Mouse (Mus musculus): Measurements from ENCODE around the gene Calhm5.
A peak's percentile ranks its signal among the peaks of the same experiment; 100 is the strongest.

Gene Calhm5

GRCm38 (mm10) chr10:34096418-34096883 is at the start of gene Calhm5:
TSS of gene Calhm5 (minus strand) at chr10:34096519.
- peak; percentile 81 for DNase-seq

- DNase-seq, result no peak
Observed at GRCm38 (mm10) chr10:34141693-34142092, 45.4 kb upstream of the Calhm5 start.

GRCm38 (mm10) chr10:34139768-34140167 is 43.4 kb upstream of the Calhm5 start:
- no peak for DNase-seq

GRCm38 (mm10) chr10:34138027-34138426 is 41.7 kb upstream of the Calhm5 start:
- no peak for DNase-seq

- no peak for DNase-seq
Observed at GRCm38 (mm10) chr10:34136432-34136831, 40.1 kb upstream of the Calhm5 start.

- peak; percentile 43 for DNase-seq
Observed at GRCm38 (mm10) chr10:34131356-34131755, 35.0 kb upstream of the Calhm5 start.

GRCm38 (mm10) chr10:34128391-34128790 is 32.1 kb upstream of the Calhm5 start:
- peak; percentile 58 for DNase-seq

- DNase-seq, result peak; percentile 27
Observed at GRCm38 (mm10) chr10:34127392-34128378, 31.4 kb upstream of the Calhm5 start, which contains the start of gene Calhm6. TSS of gene Calhm6 (minus strand) at chr10:34127984.

GRCm38 (mm10) chr10:34118421-34118820 is 22.1 kb upstream of the Calhm5 start:
- no peak for DNase-seq

- DNase-seq, result no peak
Observed at GRCm38 (mm10) chr10:34117770-34118169, 21.5 kb upstream of the Calhm5 start.

- DNase-seq, result no peak
Observed at GRCm38 (mm10) chr10:34117131-34117530, 20.8 kb upstream of the Calhm5 start.

GRCm38 (mm10) chr10:34111964-34112738 is 15.8 kb upstream of the Calhm5 start:
- DNase-seq, result no peak

- DNase-seq, result no peak
Observed at GRCm38 (mm10) chr10:34110863-34111465, 14.6 kb upstream of the Calhm5 start.

GRCm38 (mm10) chr10:34095964-34096363 is 355 bp downstream of the Calhm5 start:
- no peak for DNase-seq

- DNase-seq, result no peak
Observed at GRCm38 (mm10) chr10:34095147-34095546, 1.2 kb downstream of the Calhm5 start.

GRCm38 (mm10) chr10:34091888-34092287 is 4.4 kb downstream of the Calhm5 start:
- no peak for DNase-seq

- DNase-seq, result no peak
Observed at GRCm38 (mm10) chr10:34090481-34090880, 5.8 kb downstream of the Calhm5 start.

- no peak for DNase-seq
Observed at GRCm38 (mm10) chr10:34089517-34089916, 6.8 kb downstream of the Calhm5 start.

- DNase-seq, result no peak
Observed at GRCm38 (mm10) chr10:34088515-34088914, 7.8 kb downstream of the Calhm5 start.

GRCm38 (mm10) chr10:34086514-34086913 is 9.8 kb downstream of the Calhm5 start:
- no peak for DNase-seq

- DNase-seq, result no peak
Observed at GRCm38 (mm10) chr10:34074522-34075200, 21.7 kb downstream of the Calhm5 start.

- no peak for DNase-seq
Observed at GRCm38 (mm10) chr10:34071650-34072049, 24.7 kb downstream of the Calhm5 start.

Data from lung, postnatal 36 days (tissue).